Mouse (Mus musculus) cerebellum, adult 11 months (tissue): ENCODE measurements at regions not wholly inside any gene's neighbourhood (a gene's known extent, or its start where the extent isn't known, plus 50 kb on each side); places are given as distances from the start of the nearest gene placed in this dataset.
"Not testable (repeated sequence)": the region's sequence is repeated elsewhere in the genome, so short reads cannot be mapped to it uniquely, and the experiment has no call there.

ENCODE experiments used
- DNase-seq: peaks from one replicate; pipeline ENCODE4 v3.0.0; 2022

- DNase-seq = no peak
These were observed 54.9 kb downstream of the Tas2r134 start for GRCm38 (mm10) chr2:51682177-51682576.

- no peak for DNase-seq
These were observed 55.4 kb downstream of the Tas2r134 start for GRCm38 (mm10) chr2:51682745-51683144.

GRCm38 (mm10) chr2:51705110-51705509 lies 77.8 kb downstream of the Tas2r134 start:
- DNase-seq = no peak

DNA sequence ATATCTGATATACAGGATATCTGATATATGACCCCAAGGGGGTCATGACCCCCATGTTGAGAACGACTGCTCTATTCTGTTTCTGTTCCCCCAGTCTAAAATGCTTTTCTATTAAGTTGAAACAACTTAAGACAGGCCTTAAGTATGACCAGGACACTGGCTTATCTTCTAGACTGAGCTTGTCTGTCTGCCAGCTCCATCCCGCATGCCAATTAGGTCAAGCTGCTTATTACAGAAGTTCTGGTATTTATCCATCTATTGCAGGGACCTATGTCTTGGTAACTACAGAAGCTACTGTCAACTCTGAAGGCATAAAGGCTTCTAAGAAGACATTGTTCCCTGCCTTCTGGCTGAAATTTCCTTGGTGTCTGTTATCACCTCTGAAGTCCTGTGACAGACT lies 81.4 kb downstream of the Tas2r134 start:
- no peak for DNase-seq

DNA sequence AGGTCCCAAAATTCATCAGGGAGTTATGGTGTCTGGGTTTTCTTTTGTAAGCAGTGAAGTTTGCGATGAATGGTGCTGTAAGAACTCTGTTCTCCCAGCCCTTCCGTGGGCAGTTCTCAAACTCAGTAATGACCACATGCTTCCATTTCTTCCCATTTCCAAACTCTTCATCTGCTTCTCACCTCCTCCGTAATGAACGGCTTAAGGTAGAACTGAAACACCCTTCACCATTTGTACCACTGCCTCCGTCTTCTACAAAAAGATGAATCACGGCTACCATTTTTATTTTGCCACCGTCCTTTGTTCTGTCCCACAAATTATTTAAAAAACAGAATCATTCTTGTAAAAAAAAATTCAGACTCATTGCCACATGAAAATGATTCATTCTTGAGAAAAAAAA lies 85.3 kb downstream of the Tas2r134 start:
- no peak for DNase-seq

GRCm38 (mm10) chr2:51730805-51731204 lies 103.5 kb downstream of the Tas2r134 start:
- DNase-seq = no peak

DNA sequence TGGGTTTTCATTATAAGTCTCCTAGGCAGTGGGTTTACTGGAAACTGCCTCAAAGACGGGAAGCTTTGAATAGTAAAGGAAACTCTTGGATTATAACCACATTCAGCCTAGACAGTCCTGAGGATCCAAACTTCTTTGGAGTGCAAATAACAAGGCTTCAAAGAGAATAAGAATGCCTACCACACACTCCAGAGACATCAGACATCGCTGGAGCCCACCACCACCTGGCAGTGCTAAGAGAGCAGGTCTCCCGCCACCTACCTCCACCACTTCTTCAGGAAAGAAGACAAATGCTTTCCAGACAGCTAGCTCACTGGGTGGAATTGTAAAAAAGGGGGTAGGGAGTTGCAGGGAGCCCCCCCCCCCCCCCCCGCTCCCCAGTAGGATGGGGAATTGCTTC lies 104.4 kb downstream of the Tas2r134 start:
- DNase-seq = no peak

GRCm38 (mm10) chr2:51732355-51732754 lies 105.0 kb downstream of the Tas2r134 start:
- no peak for DNase-seq

DNA sequence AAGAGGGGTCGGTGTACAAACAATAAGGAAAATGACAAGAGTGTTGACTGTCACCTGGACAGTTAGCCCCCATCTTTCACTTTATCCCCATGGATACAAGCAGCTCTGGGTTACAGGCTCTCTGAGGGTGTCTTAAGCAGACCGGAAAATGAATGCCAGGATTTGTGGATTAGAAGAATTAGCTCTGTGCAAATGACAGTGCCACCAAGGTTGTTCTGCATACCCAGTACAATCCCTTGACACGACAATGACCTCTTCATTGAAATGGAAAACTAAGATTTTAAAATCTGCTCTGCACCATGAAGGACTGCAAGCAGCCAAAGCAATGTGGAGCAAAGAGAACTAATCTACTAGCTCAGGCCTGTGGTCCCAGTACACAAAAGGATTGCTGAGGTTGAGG lies 105.9 kb downstream of the Tas2r134 start:
- no peak for DNase-seq

GRCm38 (mm10) chr2:51736452-51736851 lies 109.1 kb downstream of the Tas2r134 start:
- no peak for DNase-seq

GRCm38 (mm10) chr2:51747675-51748319 lies 120.5 kb downstream of the Tas2r134 start:
- no peak for DNase-seq

DNA sequence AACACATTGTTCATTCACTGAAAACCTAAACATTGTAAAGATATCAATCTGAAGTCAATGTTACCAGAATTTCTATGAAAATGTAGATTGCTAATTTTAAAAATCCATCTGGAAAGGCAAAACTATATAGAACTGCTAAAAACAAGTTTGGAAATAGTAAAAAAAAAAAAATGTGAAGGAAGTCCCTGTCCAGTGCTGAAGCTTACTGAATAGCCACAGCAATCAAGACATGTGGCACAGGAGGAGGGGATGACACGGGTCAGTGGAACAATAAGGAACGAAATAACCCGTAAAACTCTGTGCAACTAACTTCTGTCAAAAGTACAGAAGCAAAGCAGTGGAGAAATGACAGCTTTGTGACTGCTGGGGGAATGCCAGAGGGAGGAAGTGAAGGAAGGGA lies 121.9 kb downstream of the Tas2r134 start:
- no peak for DNase-seq

DNA sequence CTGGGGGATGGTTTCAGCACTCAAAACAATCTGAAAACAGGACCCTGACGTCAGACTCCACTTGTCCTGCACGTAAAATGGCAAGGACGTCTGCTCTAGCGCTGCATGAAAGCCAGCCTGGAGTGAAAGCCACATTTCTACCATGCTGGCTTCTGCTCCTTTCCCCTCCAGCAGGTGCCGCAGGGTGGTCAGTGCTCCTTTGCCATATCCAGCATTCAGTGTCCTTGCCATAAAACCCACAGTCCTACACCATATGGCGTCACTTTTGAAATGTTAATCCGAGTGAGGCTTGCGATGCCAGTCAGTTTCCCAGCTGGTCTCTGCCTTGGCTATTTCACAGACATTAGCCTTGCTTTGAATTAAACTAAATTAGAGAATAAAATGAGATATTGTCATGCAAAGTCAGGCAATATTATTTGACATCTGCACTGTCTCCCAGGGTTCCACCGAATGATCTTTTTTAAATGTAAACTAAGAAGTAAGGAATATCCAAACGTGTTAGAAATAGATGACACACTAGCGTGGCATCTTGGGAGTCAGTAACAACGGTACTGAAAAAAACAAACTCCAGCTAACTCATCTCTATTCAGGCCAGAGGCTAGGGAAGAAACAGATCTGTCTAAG lies 125.7 kb downstream of the Tas2r134 start:
- peak; percentile 26 for DNase-seq

GRCm38 (mm10) chr2:51753565-51754031 lies 126.3 kb downstream of the Tas2r134 start:
- no peak for DNase-seq

- DNase-seq = no peak
These were observed 130.1 kb downstream of the Tas2r134 start for GRCm38 (mm10) chr2:51757361-51757760.

DNA sequence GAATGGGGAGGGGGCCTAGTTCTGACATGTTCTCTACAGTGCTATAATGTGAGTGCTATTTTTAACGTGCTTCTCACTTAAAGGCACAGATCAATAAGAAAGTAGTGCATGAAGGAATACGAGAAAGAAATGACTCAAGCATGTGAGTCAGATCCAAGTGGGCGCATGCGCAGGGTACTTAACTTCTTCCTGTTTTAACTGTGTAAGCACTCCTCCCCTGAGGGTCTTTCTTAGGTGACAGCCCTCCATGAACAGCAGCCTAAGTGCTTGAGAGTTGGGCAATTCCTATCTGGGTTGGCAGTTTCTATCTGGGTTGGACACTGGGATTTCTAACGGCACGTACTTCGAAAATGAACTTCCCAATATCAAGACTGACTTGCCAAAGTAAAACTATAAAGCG lies 130.8 kb downstream of the Tas2r134 start:
- no peak for DNase-seq

GRCm38 (mm10) chr2:51762866-51763265 lies 135.6 kb downstream of the Tas2r134 start:
- no peak for DNase-seq

DNA sequence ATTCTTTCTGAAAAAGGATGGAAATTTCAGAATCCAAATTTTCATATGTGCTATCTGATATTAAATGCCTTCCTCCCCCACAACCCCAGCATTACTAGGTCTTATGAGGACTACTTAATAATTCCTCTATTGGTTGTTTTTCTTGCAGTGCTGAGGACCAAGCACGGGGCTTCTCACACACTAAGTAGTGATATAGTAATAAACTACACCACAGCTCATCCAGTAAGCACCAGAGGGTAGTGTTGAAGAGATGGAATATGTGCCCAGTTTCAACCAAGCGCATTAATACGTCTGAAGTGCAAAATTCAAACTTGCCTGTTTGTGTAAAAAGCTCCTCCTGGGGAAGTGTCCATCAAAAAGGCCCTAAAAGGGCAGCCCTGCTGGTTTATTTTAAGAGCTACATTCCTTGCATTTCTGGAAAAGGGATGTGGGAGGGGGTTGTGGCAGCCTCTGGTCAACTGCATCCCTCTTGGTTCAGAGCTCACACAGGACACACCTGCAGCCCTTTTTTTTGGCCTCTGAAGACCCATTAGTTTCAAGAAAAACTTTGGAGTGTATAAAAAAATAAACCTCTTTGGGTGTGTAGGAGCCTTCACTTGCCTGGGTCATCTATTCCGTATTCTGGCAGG lies 140.3 kb downstream of the Tas2r134 start:
- no peak for DNase-seq

GRCm38 (mm10) chr2:51768298-51769271 lies 141.3 kb downstream of the Tas2r134 start:
- peak; percentile 89 for DNase-seq

DNA sequence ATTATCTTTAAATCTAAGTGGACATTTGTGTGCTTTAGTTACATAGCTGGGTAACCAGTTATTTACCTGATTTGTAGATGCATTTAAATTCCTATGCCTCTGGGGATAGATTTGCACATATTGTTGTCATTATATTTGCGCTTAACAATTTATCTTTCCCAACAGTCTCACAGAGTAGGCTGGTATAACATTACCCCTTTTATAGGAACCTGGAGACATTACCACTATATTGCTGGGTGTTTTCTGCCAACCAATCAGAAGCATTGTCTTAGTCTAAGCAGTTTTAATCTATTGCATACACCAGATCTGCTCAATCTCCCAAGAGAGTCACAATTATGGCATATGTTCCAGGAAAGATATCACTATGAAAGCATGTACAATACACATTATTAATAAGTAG lies 149.8 kb downstream of the Rbm43 start:
- no peak for DNase-seq

DNA sequence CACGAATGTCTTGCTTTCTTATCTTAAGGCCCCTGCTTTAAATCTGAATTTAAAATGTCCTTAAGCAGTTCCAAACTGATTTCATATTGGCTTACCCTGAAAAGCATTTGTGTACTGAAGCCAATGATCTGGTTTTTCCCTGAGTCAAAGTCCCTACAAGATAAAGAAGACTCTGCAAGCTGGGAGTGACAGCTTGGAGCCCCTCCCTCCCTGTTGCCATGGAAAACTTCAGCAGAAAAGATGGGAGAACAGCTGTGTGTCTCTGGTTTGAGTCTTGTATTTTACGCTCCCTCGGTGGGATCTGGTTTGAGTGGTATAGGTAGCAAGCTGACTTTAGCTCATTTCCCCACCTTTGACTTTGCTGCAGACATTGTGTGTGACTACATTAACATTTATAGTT lies 146.1 kb downstream of the Rbm43 start:
- DNase-seq = no peak

DNA sequence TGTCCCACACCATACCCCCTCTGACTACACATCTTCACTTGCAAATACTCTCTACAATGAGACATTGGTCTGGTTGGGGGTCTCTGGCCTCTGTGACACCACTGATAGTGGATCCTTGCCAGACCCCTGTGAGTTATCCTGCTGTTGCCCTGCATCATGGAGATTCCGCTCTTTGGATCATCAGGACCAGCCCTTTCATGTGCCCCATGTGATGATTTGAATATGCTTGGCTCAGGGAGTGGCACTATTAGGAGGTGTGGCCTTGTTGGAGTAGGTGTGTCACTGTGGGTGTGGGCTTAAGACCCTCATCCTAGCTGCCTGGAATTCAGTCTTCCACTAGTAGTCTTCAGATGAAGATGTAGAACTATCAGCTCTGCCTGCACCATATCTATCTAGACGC lies 141.7 kb downstream of the Rbm43 start:
- not testable (repeated sequence) for DNase-seq

- DNase-seq = no peak
These were observed 135.1 kb downstream of the Rbm43 start for GRCm38 (mm10) chr2:51799856-51800255.
